Mouse (Mus musculus) granulocyte monocyte progenitor cell, adult 5-6 weeks (primary cell): Measurements from ENCODE around the gene Gm21905. TPM values are rescaled to one million over a fixed set of nuclear protein-coding genes. Genes with fewer than 3 reads are reported as not detected.

Source experiments
- ATAC-seq: replicated peaks from 2 replicates; pipeline ENCODE4 v1.8.0; 2016; ENCODE audit warnings: mild to moderate bottlenecking, moderate TSS enrichment, inconsistent platforms; ENCODE audit not compliant: poor library complexity, severe bottlenecking
- total RNA-seq, 2 experiments: library from RNA; stranded (forward) in 1 of 2; stranded (reverse) in 1 of 2; fragments of 200-712, 200-1000 nt in 1 of 2; fragments of >200 nt in 1 of 2; fragmentation: Nextera tagmentation in 1 of 2; gene quantifications; 2 replicates each; pipeline ENCODE4 v1.2.3; 2014 to 2017

Gm21905 gene
- total RNA-seq (2014; fragmentation: Nextera tagmentation) = not detected in 2 replicates
- total RNA-seq (2017) = not detected in 2 replicates

DNA sequence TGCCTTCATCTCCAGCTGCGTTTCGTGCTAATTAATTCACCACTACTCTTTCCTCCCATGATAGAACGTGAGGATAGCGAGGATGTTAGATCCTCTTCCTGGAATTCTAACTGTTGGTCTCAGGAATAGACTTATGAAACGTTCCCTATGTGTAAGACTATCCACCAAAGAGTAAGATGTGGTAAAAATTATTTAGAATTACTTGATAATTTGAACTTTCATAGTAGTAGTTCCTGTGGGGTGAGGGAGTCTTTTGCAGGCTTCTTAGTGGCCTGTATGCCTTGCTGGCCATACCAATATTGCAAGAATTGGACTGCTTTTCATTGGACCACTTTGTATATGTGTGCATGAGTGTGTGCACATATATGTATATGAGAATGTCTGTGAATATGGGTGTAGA is at the start of gene Gm21905:
Gene Gm21905 (minus strand): TSS at position 101 of the 400 bp plus-strand sequence.
- no peak for ATAC-seq

DNA sequence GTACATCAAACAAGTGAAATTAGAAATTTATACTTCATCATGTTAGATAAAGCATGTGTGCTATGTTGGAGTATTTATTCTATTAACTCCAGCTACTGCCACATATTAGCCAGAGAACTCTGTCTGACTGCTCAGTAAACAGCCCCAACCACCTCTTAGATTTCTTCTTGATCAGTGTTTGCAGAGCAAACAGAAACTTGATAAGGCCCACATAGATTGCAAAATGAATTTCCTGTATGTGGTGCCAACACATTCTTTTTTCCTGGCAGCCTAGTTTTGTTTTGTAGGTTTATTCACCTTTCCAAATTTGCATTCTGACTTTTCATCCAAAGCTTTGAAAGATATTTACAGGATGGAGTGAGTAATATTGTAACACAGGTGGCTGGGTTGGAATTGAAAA is 44.2 kb upstream of the Gm21905 start:
- no peak for ATAC-seq

- ATAC-seq = peak; percentile 83
These were observed 35.8 kb upstream of the Gm21905 start for GRCm38 (mm10) chr5:67981946-67982526.

DNA sequence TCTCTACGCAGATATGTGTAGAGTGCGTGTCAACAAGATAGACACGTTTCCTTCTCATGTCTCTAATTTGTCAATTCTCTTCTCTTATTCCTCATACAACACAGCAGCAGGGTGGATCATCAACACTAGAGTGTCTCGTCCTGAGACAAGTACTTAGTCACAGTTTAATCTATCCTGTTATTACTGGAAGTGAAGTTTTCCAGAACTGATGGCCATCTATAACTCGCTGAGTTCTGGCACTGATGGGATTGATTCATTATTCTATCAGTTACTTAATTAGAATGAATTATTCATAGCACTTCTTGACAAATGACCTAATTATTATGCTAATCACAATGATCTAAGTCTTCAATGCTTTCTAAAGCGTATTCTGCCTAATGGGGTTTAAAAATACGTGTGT is 23.3 kb upstream of the Gm21905 start:
- ATAC-seq = no peak

- peak; percentile 91 for ATAC-seq
These were observed 15.7 kb upstream of the Gm21905 start for GRCm38 (mm10) chr5:67961708-67962629.

DNA sequence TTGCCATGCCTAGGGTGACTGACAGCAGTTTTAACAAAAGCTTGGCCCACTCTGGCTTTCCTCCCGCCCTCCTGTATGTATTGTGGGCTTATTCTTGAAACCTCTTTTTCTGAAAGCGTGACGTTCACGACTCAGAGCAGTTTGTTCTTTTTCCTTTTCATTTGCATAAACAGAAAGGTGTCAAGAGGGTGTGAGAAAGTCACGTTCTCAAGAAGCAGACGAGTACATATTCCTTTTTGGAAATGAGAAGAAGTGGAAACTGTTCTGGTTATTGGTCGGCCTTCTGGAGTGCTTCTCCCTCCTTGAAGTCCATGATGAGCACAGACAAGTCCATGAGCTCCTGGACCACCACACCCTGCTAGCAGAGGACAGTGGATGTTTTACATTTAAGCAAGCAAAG is 9.3 kb upstream of the Gm21905 start:
- no peak for ATAC-seq

DNA sequence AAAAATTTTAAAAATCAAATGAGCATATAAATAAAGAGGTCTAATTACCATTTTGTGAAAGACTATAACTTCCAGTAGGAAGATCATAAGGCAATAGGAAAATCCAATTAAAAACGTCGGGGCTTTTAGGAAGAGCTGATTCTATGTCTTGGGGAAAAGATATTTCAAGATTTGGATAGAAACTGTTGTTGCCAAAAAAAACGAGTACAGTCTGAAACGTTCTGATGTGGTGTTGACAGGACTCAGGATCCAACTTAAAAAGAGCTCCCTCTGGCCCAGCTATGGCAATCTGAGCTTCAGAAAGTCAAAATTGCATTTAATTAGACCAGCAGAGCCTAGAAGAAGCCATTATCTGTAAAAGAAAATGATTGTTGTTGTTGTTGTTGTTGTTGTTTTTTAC is 7.9 kb upstream of the Gm21905 start:
- no peak for ATAC-seq

DNA sequence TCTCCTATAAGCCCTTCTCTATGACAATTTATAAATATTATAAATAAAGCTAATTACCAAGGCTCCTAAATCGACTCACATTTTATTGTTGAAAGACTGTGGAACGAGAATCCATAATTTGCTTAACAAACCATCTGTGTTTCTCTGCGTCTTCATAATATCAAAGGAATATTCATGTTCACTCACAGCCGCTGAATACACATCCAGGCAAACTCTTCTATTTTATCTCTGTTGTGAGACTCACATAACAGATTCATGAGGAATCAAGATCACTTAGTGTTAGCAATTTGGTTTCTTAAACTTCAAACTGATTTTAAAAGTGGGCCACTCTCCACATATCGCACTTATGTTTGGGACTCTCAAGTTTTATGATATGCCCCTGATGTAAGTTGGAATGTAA is 1.9 kb upstream of the Gm21905 start:
- no peak for ATAC-seq

- ATAC-seq = no peak
These were observed 785 bp upstream of the Gm21905 start for GRCm38 (mm10) chr5:67947006-67947405.

GRCm38 (mm10) chr5:67944074-67944785 is 2.0 kb downstream of the Gm21905 start:
- ATAC-seq = no peak

GRCm38 (mm10) chr5:67943199-67943598 is 3.0 kb downstream of the Gm21905 start:
- ATAC-seq = peak; percentile 68

- ATAC-seq = no peak
These were observed 4.9 kb downstream of the Gm21905 start, which contains the start of gene Gm5108 for GRCm38 (mm10) chr5:67941369-67941768. TSS of gene Gm5108 (plus strand) at chr5:67941669.

DNA sequence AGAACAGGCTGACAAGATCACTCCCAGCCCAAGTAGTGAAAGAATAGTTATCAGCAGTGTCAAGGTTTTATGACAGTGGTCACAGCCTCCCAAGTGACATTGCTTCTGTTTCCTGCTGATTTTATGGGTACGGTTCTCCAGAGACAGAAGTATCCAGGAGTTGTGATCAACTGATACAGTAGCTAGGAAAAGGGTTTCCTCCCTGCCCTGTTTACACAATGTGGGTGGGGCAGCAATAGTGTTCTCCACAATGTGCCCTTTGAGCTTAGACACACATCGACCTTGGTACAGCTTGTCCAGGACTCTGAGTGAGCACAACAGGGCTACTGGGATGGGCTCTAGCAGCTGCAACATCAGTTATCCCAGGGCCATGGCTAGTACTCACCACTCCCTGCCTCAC is 14.6 kb downstream of the Gm21905 start:
- ATAC-seq = peak; percentile 33

- peak; percentile 27; the same call in 1 of the 2 replicates for ATAC-seq
These were observed 15.6 kb downstream of the Gm21905 start for GRCm38 (mm10) chr5:67930584-67930983.

DNA sequence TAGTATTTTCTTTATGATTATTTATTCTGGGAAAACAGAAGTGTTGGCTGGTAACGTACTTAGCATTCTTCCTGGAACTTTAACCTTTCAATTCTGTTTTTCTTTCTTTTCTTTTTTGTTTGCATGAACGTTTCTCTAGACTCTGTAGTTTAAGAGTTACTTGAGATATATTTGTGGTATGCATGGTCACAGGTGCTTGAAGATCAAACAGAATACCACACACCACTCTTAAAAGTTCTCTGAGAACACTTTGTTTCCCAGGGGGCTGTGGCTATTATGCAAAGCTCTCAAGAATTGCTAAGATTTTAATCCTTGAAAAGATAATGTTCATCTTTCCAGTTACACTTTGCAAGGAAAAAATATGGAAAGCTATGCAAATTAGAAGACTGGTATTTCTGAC is 41.7 kb downstream of the Gm21905 start:
- no peak for ATAC-seq

DNA sequence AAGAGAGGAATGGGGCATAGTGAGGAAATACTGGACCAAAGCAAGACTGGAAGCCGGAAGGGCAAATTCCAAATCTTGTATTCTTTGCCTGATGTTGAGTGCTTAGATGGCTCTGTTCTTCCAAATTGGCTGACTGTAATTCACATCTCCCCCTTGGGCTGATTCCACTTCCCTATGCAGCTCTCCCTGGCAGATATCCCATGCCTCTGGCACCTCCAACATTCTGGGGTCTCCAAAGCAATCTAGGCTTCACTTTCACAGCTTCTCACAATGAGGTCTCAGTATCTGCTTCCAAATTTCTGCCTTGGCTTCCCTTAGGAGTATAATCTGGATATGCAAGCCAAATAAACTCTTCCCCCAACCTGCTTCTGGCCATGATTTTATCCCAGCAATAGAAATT is 47.3 kb downstream of the Gm21905 start:
- ATAC-seq = no peak

GRCm38 (mm10) chr5:67884422-67885210 is 61.6 kb downstream of the Gm21905 start:
- no peak for ATAC-seq

GRCm38 (mm10) chr5:67883564-67884171 is 62.6 kb downstream of the Gm21905 start:
- ATAC-seq = no peak
